Comparison of ENCODE assay signal across 10 mouse cellular contexts in the genomic region with DNA sequence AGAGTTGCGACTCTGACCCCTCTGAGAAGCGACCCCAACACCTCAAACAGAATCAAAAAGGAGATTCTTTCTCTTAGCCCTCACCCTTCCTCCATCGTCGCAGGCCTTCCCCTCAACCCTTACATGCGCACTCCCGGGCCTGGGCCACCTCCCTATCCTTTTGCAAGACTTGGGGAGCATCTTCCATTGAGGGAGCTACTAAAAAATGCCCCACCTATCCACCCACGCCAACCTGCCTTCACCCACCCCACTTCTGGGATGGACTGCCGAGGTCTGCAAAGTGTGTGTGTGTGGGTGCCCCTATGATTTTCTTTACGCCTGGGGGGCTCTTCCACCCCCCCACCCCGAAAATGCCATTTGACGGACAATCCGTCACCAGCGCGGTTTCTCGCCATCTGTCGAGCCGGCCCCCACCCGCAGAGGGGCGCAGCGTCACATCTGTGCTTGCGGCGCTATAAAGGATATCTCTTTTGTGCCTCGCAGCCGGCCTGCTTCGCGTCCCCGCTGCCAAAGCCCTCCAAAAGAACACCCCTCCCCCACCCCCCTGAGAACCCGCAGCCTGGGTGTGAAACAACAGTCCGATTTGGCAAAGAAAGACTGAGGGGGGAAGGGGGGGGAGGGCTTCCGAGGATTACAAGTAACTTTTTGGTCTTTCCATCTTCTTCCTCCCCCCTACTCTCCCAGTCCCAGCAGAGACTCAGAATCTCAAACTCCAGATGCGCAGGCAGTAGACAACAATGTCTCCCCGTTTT. TPM values are rescaled to one million over a fixed set of nuclear protein-coding genes. Genes with fewer than 3 reads are reported as not detected.
DNase-seq lines count a peak whose midpoint lies in the region; ATAC-seq and TF ChIP-seq lines count a peak whose summit lies in the region.
"Had no signal": no experiment of that assay in that cellular context is flagged by ENCODE, and none has a peak within 500 bp of the region (broad histone marks: within the 10 kb centered on the region; RNA-seq: fewer than 3 reads in every experiment).

No protein-coding gene starts in this region.

- H3K4me3 ChIP-seq in heart, embryonic 10.5 days = peak overlapping the region; percentile 49
- H3K4me3 ChIP-seq in hindbrain, embryonic 13.5 days = peak overlapping the region; percentile 69
- no peak overlapping the region for H3K4me3 ChIP-seq in lung, postnatal 0 days (ENCODE audit: low read depth, low read length)
- H3K4me3 ChIP-seq: erythroblast, embryonic 14.5 days had no signal

- H3K4me1 ChIP-seq in heart, embryonic 10.5 days = peaks cover 13% of the 10 kb centered on the region
- peaks cover 46% of the 10 kb centered on the region for H3K4me1 ChIP-seq in hindbrain, embryonic 13.5 days (replicated peaks)
- no peaks in the 10 kb centered on the region for H3K4me1 ChIP-seq in lung, postnatal 0 days (ENCODE audit: insufficient read depth, low read depth, low read length)
- H3K4me1 ChIP-seq: megakaryocyte, embryonic 14.5 days had no signal

- H3K9ac ChIP-seq in hindbrain, embryonic 13.5 days = peak overlapping the region; percentile 84
- no peak overlapping the region for H3K9ac ChIP-seq in lung, postnatal 0 days (replicated peaks; ENCODE audit: low read depth)

- H3K27ac ChIP-seq in heart, embryonic 10.5 days = no peak overlapping the region
- peak overlapping the region; percentile 97 for H3K27ac ChIP-seq in hindbrain, embryonic 13.5 days
- no peak overlapping the region for H3K27ac ChIP-seq in lung, postnatal 0 days (ENCODE audit: low read length)

- under 1% methylated on average over 32 of the region's 32 CpGs for WGBS in heart, embryonic 10.5 days
- under 1% methylated on average over 32 of the region's 32 CpGs for WGBS in hindbrain, embryonic 13.5 days
- WGBS in lung, postnatal 0 days = 3% methylated on average over 32 of the region's 32 CpGs

- 0 out of 2 replicates have a peak, but pooled peaks cover 8% of the 10 kb centered on the region for H3K9me3 ChIP-seq in heart, embryonic 10.5 days
- H3K9me3 ChIP-seq in hindbrain, embryonic 13.5 days = no peaks in the 10 kb centered on the region
- H3K9me3 ChIP-seq in lung, postnatal 0 days (ENCODE audit: low read length) = no peaks in the 10 kb centered on the region

- ATAC-seq in hindbrain, embryonic 13.5 days (ENCODE audit: low FRiP score) = peak; percentile 65
- no peak for ATAC-seq in lung, postnatal 0 days

- H3K4me2 ChIP-seq in hindbrain, embryonic 13.5 days = peak overlapping the region; percentile 85
- H3K4me2 ChIP-seq in lung, postnatal 0 days (replicated peaks; ENCODE audit: low read depth, low read length) = no peak overlapping the region

- TF ChIP-seq EP300 in lung, postnatal 0 days (IDR thresholded peaks at IDR 0.05) = no peak

- DNase-seq in heart, embryonic 10.5 days (ENCODE audit: low spot score) = no peak
- no peak for DNase-seq in heart, adult 8-10 months (ENCODE audit: low spot score)
- DNase-seq in cerebellum, postnatal 10 days = peak; percentile 85 to 90
- peak; percentile 65 for DNase-seq in neural tube, embryonic 10.5 days (ENCODE audit: extremely low spot score, low spot score)
- no peak for DNase-seq in adrenal gland, postnatal 25 days
- DNase-seq in lung, postnatal 0 days (ENCODE audit: low spot score) = no peak
- DNase-seq in thymus, postnatal 25 days = no peak

- TF ChIP-seq CTCF in lung, postnatal 0 days (IDR thresholded peaks at IDR 0.05) = no peak

- H3K27me3 ChIP-seq in heart, embryonic 10.5 days (ENCODE audit: insufficient read depth, poor library complexity, severe bottlenecking) = peaks cover 59% of the 10 kb centered on the region
- H3K27me3 ChIP-seq in hindbrain, embryonic 13.5 days = no peaks in the 10 kb centered on the region
- H3K27me3 ChIP-seq in lung, postnatal 0 days (replicated peaks; ENCODE audit: insufficient read depth, low read length) = peaks cover 22% of the 10 kb centered on the region

- no peaks in the 10 kb centered on the region for H3K36me3 ChIP-seq in heart, embryonic 10.5 days
- no peaks in the 10 kb centered on the region for H3K36me3 ChIP-seq in hindbrain, embryonic 13.5 days
- no peaks in the 10 kb centered on the region for H3K36me3 ChIP-seq in lung, postnatal 0 days (ENCODE audit: insufficient read depth, low read length)

RNA-seq across cellular contexts. Expression of gene Srrm4, which starts 0.6 kb away (rescaled TPM):
- 0.90 and 1.3 TPM in 2 replicates for polyA plus RNA-seq in heart, embryonic 10.5 days (2016; fragmentation: Nextera tagmentation; extraction: Ambion mirVana)
- 10 to 100 TPM in 3 of 4 experiments, 1 to 10 TPM in 1; 8.5 to 17.1 (median 13.6) TPM for total RNA-seq in heart, adult 8-10 months (2022)
- polyA plus RNA-seq in hindbrain, embryonic 13.5 days (2015; fragmentation: Nextera tagmentation; extraction: Ambion mirVana) = 21.8 and 23.6 TPM in 2 replicates
- 1.3 and 2.2 TPM in 2 replicates for total RNA-seq in adrenal gland, postnatal 25 days (2021)
- 0.17 and 0.27 TPM in 2 replicates for polyA plus RNA-seq in lung, postnatal 0 days (2015; fragmentation: Nextera tagmentation; extraction: Ambion mirVana)
- polyA plus RNA-seq: erythroblast, embryonic 14.5 days had no signal

Comparison
In these comparisons a context has a peak if more than half of its experiments do, and no peak if none do; other contexts are left out.
1. DNase-seq: peak in cerebellum, postnatal 10 days (2 of 2) and neural tube, embryonic 10.5 days (single experiment); none in heart, embryonic 10.5 days (single experiment), heart, adult 8-10 months (single experiment), adrenal gland, postnatal 25 days (single experiment), lung, postnatal 0 days (single experiment) and thymus, postnatal 25 days (single experiment).